Mouse (Mus musculus) spleen, adult 2 months (tissue): Measurements from ENCODE around the gene Gm5447. TPM values are rescaled to one million over a fixed set of nuclear protein-coding genes. Genes with fewer than 3 reads are reported as not detected.

ENCODE experiments used
- DNase-seq, 2 experiments: peaks; one replicate each; pipeline versions ENCODE4 v3.0.0 to v3.0.0-alpha.2; 2012 to 2021; ENCODE audit warnings: low spot score in 2 of 2, low read depth in 1 of 2
- H3K27ac ChIP-seq: fragments of 200-500 bp; 2 replicates; pipeline ENCODE4 v1.5.1; 2012; ENCODE audit warnings: low read length, inconsistent platforms; ENCODE audit not compliant: insufficient read depth
- H3K27me3 ChIP-seq: fragments of 200-500 bp; 2 replicates; pipeline ENCODE4 v1.6.1; 2012; ENCODE audit warnings: mild to moderate bottlenecking, moderate library complexity, low read length, inconsistent platforms; ENCODE audit not compliant: control insufficient read depth, insufficient read depth
- H3K36me3 ChIP-seq: fragments of 200-500 bp; 2 replicates; pipeline ENCODE4 v1.6.1; 2012; ENCODE audit warnings: mild to moderate bottlenecking, low read length, inconsistent platforms; ENCODE audit not compliant: control insufficient read depth, insufficient read depth
- H3K4me1 ChIP-seq: fragments of 200-500 bp; 2 replicates; pipeline ENCODE4 v1.6.1; 2011; ENCODE audit warnings: inconsistent platforms; ENCODE audit not compliant: control insufficient read depth, insufficient read depth, insufficient read length
- H3K4me3 ChIP-seq: fragments of 200-500 bp; 2 replicates; pipeline ENCODE4 v1.5.1; 2011; ENCODE audit warnings: mild to moderate bottlenecking, inconsistent platforms; ENCODE audit not compliant: insufficient read depth, insufficient read length; ENCODE audit errors: extremely low read depth
- CTCF ChIP-seq: fragments of 200-500 bp; IDR thresholded peaks from 2 replicates; pipeline ENCODE4 v1.5.1; 2011; ENCODE audit warnings: mild to moderate bottlenecking, inconsistent platforms; ENCODE audit not compliant: insufficient read depth, insufficient read length, insufficient replicate concordance; ENCODE audit errors: extremely low read depth
- POLR2A ChIP-seq: fragments of 200-500 bp; IDR thresholded peaks from 2 replicates; pipeline ENCODE4 v1.6.1; 2011; ENCODE audit warnings: low read depth, low read length, inconsistent platforms
- WGBS: fragments of 180-500 bp; shearing (Covaris S2); methylation state at CpG from one replicate; pipeline ENCODE4 v1.1.7; 2018; 5-methylcytosine and 5-hydroxymethylcytosine counted together
- polyA plus RNA-seq: library from polyadenylated mRNA; depleted of rRNA; stranded (reverse); fragments of >200 nt; gene quantifications from 2 replicates; pipeline ENCODE4 v1.2.3, GENCODE M21; 2012

Gm5447 gene
- polyA plus RNA-seq, 1 experiment = not detected

DNA sequence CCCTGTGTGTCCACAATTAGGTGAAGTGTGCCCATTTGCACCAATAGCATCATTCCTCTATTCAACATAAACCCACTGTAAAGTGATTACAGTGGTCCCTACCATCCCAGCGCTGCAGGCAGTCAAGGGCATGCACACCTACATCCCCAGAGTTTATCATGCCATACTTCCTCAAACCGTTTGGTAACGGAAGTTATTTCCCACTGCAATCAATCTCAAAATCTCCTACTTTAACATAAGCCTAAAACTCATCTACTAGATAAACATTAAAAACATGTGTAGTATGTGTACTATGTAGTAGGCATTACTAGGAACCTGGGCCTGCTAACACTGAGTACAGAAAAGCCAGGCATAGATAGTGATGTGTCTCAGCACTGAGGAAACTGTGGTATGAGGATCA lies 3.0 kb upstream of the Gm5447 start:
- H3K36me3 ChIP-seq = peaks cover 2% of the 10 kb centered on the region
- no peaks in the 10 kb centered on the region for H3K27me3 ChIP-seq
- DNase-seq = no peak
- no peak overlapping the region for H3K27ac ChIP-seq
- no peak overlapping the region for H3K4me3 ChIP-seq
- TF ChIP-seq CTCF (no peak), POLR2A (no peak)
- H3K4me1 ChIP-seq = peaks cover 9% of the 10 kb centered on the region
- 36% methylated on average over 3 of the region's 3 CpGs for WGBS

DNA sequence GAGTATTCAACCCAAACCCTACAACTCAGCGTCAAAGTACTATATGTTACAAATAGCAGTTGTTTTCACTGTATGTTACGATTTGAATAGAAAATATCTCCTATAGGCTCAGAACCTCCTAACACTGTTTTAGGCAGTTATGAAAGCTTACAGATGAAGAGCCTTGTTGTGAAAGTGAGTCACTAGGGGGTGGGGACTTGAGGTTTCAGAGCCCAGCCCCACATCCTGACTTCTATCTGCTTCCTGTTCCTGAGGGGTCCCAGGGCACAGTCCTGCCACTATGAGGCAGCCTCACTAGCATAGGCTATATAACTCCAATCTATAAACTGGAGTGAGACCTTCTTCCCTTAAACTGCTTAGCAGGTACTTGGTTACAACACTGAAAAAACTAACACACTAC lies 1.9 kb upstream of the Gm5447 start:
- WGBS = under 1% methylated on average over 2 of the region's 2 CpGs
- TF ChIP-seq POLR2A (no peak), CTCF (no peak)
- Histone ChIP-seq H3K27ac (no peak overlapping the region), H3K4me1 (peaks cover 9% of the 10 kb centered on the region), H3K36me3 (no peaks in the 10 kb centered on the region), H3K27me3 (no peaks in the 10 kb centered on the region), H3K4me3 (no peak overlapping the region)
- DNase-seq = peak; percentile 29 to 43

DNA sequence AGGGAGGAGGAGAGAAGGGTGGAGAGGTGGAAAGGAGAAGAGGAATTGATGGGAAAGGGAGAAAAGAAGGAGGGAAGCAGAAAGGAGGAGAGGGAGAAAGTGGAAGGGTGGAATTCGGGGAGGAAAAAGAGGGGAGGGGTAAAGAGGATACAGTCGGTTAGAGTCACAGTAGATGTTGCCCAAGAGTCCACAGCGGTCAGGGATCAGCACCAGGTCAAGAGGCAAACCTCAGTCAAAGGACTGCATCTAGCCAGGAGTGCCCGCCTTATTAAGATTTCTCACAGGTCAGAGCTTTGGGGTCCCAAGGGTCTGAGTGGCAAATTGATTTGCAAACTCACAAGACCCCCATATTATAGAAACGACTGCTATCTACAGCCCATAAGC lies 235 bp downstream of the Gm5447 start:
- peak overlapping the region; percentile 45; the same call in 1 of the 2 replicates for H3K27ac ChIP-seq
- no peak for DNase-seq
- peak overlapping the region; percentile 91 for H3K4me3 ChIP-seq
- TF ChIP-seq POLR2A = no peak
- TF ChIP-seq CTCF = no peak
- 37% methylated on average over 5 of the region's 5 CpGs for WGBS
- H3K36me3 ChIP-seq = no peaks in the 10 kb centered on the region
- no peaks in the 10 kb centered on the region for H3K27me3 ChIP-seq
- peaks cover 6% of the 10 kb centered on the region for H3K4me1 ChIP-seq

DNA sequence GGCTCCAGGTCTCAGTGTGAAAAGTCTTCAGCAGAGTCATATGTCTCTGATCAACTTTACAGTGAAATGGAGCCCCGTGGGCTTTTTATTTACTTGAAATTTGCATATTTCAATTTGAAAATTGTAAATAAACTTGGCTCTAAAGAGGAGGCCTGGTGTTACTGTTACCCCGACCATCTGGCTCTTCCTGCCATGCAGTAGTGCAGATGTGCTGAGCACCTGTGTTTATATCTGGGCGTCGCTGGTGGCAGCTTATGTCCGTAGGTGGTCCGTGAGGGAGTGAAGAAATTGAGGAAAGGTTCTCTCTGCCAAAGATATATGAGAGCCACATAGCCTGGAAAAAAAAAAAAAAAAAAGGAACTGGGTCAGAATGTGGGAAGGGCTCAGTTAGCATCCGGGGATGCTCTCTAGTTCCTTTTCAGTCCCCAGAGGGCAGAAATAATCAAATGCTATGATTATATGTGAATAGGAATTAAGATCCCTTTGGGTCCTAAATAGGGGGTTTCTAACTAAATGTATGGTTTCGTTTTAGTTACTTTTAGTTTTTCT lies 2.6 kb downstream of the Gm5447 start:
- WGBS = 58% methylated on average over 8 of the region's 8 CpGs
- H3K4me3 ChIP-seq = no peak overlapping the region
- no peak for DNase-seq
- no peak overlapping the region for H3K27ac ChIP-seq
- H3K4me1 ChIP-seq = peaks cover 4% of the 10 kb centered on the region
- TF ChIP-seq CTCF (no peak), POLR2A (no peak)
- H3K36me3 ChIP-seq = no peaks in the 10 kb centered on the region
- no peaks in the 10 kb centered on the region for H3K27me3 ChIP-seq

DNA sequence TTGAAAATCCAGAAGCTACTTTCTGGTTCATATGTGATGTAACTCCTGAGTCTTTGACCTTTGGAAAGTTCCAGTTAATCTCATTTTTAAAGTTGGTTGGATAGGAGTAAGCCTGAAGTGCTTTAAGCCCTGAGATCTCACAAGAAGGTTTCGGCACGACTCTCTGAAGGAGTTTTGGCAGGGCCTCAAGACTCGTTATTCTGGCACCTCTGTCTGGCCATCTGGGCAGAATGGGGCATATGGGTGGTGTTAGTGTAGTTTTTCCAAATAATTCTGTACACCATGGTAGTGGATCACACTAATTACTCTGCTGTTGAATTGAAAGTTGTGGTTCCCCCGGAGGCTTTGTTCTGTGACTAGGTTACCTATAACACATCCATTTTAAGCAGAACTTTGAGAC lies 4.2 kb downstream of the Gm5447 start:
- no peak overlapping the region for H3K4me3 ChIP-seq
- no peaks in the 10 kb centered on the region for H3K36me3 ChIP-seq
- peaks cover 4% of the 10 kb centered on the region; the same call in 1 of the 2 replicates for H3K4me1 ChIP-seq
- DNase-seq = no peak
- H3K27me3 ChIP-seq = no peaks in the 10 kb centered on the region
- TF ChIP-seq POLR2A (no peak), CTCF (no peak)
- WGBS = 86% methylated on average over 4 of the region's 4 CpGs
- no peak overlapping the region for H3K27ac ChIP-seq

DNA sequence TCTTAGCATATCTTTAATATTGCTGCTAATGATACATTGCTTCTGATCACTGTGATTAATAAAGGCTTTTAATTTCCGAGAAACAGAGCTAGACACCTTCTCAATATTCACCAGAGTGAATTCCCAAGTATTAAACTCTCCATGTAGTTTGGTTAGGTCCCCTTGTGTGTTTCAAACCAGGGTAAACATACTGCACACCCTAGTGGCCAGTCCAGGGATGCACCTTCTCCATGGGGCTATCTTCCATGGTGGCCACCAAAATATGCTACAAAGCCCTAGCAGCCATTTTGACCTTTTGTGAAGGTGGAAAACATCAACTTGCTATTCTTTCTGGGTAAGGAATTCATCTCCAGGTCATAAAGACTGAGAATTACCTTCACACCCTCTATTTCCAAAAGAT lies 7.7 kb downstream of the Gm5447 start:
- Histone ChIP-seq H3K4me1 (no peaks in the 10 kb centered on the region), H3K27me3 (no peaks in the 10 kb centered on the region), H3K27ac (no peak overlapping the region), H3K36me3 (no peaks in the 10 kb centered on the region), H3K4me3 (no peak overlapping the region)
- peak; percentile 27 to 59 for DNase-seq
- WGBS = 47% methylated on average over 1 of the region's 1 CpGs
- peak; percentile 49; the same call in 1 of the 2 replicates for TF ChIP-seq CTCF
- TF ChIP-seq POLR2A = no peak

DNA sequence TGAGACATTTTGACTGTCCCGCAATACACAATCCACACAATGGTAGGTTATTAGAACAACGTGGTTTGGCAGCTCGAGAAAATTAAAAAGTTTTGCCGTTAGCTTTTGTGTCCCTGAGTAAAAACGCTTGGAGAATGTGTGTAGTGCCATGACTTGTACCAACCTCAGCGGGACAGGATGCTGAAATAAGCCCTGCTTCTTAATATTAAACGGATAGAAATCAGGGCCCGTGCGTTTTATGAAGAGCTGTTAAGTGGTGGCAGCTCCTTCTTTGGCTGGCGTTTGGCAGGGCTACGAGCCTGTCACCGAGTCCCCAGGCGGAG lies 11.2 kb downstream of the Gm5447 start:
- no peaks in the 10 kb centered on the region for H3K36me3 ChIP-seq
- H3K4me1 ChIP-seq = no peaks in the 10 kb centered on the region
- H3K27me3 ChIP-seq = no peaks in the 10 kb centered on the region
- H3K27ac ChIP-seq = no peak overlapping the region
- H3K4me3 ChIP-seq = peak overlapping the region; percentile 26; the same call in 1 of the 2 replicates
- DNase-seq = no peak
- TF ChIP-seq CTCF = no peak
- 41% methylated on average over 13 of the region's 13 CpGs for WGBS
